Mouse (Mus musculus): ENCODE measurements around the gene Fam222a. TPM values are rescaled to one million over a fixed set of nuclear protein-coding genes. Genes with fewer than 3 reads are reported as not detected.
A peak's percentile ranks its signal among the peaks of the same experiment; 100 is the strongest.

Gene Fam222a
- polyA plus RNA-seq, 1 experiment from 2014 or later, result 0.79 TPM

DNA sequence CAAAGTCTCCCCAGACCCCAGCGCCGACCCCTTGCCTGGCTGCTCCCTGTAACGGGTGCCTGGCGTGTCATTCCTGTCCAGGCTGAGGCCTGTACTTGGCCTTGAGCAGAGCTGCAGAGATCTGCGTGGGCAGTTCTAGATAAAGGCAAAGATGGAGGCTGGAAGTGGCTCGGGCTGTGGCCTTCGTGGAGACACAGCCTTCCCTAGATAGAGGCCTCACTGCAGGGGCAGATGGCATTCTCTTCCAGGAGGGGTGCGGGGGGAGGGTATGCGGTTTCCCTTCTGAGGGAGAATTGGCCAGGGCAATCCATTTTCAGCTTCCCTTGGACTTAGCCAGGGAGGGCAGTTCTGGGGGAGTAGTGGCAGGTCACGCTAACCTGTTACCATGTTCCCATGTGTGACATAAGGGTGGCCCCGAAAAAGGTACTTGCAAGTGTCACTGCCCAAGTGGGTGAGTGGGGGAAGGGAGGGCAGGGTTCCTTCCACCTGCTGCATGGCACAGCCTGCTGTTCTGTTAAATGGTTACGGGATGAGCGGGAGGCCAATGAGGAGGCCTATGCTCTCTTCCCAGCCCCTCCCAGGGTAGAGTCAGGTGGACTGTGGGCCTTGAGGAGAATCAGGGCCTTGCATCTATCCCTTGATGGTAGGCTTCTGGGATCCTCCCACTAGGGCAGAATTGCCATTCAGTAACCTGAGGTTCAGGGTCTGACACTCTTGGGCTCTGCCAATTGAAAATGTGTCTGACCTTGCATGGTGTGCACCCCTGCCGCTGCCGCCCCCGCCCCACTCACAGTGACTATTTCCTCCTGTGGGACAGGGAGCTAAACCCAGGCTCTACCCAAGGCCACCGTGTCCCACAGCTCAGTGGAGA lies 22.5 kb downstream of the Fam222a start:
- Histone ChIP-seq H3K4me3 (ENCODE audit: low read depth, low read length) (no peak overlapping the region), H3K9ac (ENCODE audit: low read length) (no peak overlapping the region), H3K4me2 (replicated peaks; ENCODE audit: low read depth) (no peak overlapping the region), H3K9me3 (ENCODE audit: control insufficient read depth, low read length) (no peaks in the 10 kb centered on the region), H3K27me3 (ENCODE audit: control insufficient read depth, insufficient read depth, low read length) (no peaks in the 10 kb centered on the region), H3K36me3 (ENCODE audit: control insufficient read depth, insufficient read depth, low read length) (no peaks in the 10 kb centered on the region), H3K27ac (replicated peaks) (no peak overlapping the region), H3K4me1 (replicated peaks; ENCODE audit: control insufficient read depth, insufficient read depth) (peaks cover 11% of the 10 kb centered on the region)
- WGBS, result 78% methylated on average over 17 of the region's 17 CpGs
- no peak for TF ChIP-seq EP300 (optimal IDR thresholded peaks at IDR 0.05)
- no peak for TF ChIP-seq CTCF (IDR thresholded peaks at IDR 0.05; ENCODE audit: low read depth)
- ATAC-seq (ENCODE audit: low FRiP score, low TSS enrichment) (no peak), DNase-seq (ENCODE audit: low spot score) (no peak)

DNA sequence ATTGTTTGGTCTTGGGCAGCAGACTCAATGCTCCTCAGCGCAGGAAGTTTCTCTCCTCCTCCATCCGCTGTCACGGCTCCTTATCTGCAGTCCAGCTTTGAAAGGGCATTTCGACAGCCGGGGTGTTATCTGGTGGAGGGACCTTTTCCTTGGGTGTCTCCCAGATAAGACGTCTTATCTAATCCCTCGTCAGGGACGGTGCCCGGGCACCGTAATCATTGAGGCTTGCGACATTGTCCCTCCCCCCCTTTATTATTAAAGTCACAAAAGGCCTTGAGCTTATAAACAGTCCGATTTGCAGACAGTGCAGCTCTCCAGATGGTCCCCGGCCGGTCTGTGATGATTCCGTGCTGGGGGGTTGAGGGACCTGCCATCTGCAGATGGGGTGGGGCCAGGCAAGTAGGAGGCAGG lies 23.3 kb downstream of the Fam222a start:
- H3K4me2 ChIP-seq (replicated peaks; ENCODE audit: low read depth), result no peak overlapping the region
- no peak overlapping the region for H3K9ac ChIP-seq (ENCODE audit: low read length)

DNA sequence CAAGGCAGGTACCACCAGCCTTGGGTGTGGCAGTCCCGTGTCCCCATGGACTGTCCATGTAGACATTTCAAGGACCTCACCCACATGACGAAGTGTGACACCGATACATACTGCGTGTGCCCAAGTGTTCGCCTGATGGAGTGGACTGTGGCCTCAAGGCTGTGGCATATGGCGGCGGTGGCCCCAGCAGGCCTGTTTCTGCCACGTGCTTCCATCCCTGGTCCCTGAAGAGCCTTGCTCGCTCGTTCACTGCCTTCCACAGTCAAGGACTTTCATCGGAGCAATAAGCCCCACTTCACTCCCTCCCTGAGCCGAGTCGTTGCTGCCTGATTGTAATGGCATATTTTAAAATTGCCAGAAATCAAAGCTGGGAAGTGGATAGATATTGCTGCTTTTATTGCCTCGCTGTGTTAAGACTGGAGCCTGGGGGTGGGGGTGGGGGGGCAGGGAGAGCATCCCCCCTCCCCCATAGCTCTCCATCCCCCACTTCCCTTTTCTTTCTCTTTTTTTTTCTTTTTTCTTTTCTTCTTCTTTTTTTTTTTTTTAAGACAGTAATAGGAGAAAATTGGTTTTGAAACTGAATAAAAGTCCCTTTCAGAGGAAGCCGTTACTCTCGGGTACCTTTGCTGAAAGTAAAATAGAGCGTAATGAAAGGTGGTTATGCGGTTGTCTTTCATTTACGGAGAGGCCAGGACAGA lies 24.8 kb downstream of the Fam222a start:
- ATAC-seq (ENCODE audit: low FRiP score, low TSS enrichment) (no peak), DNase-seq (ENCODE audit: low spot score) (no peak)
- H3K9me3 ChIP-seq (ENCODE audit: control insufficient read depth, low read length), result no peaks in the 10 kb centered on the region
- H3K4me1 ChIP-seq (replicated peaks; ENCODE audit: control insufficient read depth, insufficient read depth), result peaks cover 9% of the 10 kb centered on the region; the same call in 1 of the 2 replicates
- H3K4me2 ChIP-seq (replicated peaks; ENCODE audit: low read depth), result no peak overlapping the region
- H3K27me3 ChIP-seq (ENCODE audit: control insufficient read depth, insufficient read depth, low read length), result no peaks in the 10 kb centered on the region
- 77% methylated on average over 19 of the region's 19 CpGs for WGBS
- no peak overlapping the region for H3K9ac ChIP-seq (ENCODE audit: low read length)
- H3K4me3 ChIP-seq (ENCODE audit: low read depth, low read length), result no peak overlapping the region
- no peak overlapping the region for H3K27ac ChIP-seq (replicated peaks)
- no peaks in the 10 kb centered on the region for H3K36me3 ChIP-seq (ENCODE audit: control insufficient read depth, insufficient read depth, low read length)
- TF ChIP-seq CTCF (IDR thresholded peaks at IDR 0.05; ENCODE audit: low read depth) (no peak), EP300 (optimal IDR thresholded peaks at IDR 0.05) (no peak)

More for the DNA sequence above, 23.3 kb downstream of the Fam222a start:
- ATAC-seq (ENCODE audit: low FRiP score, low TSS enrichment), result no peak
- Histone ChIP-seq H3K36me3 (ENCODE audit: control insufficient read depth, insufficient read depth, low read length) (no peaks in the 10 kb centered on the region), H3K4me3 (ENCODE audit: low read depth, low read length) (no peak overlapping the region), H3K27me3 (ENCODE audit: control insufficient read depth, insufficient read depth, low read length) (no peaks in the 10 kb centered on the region), H3K9me3 (ENCODE audit: control insufficient read depth, low read length) (no peaks in the 10 kb centered on the region), H3K4me1 (replicated peaks; ENCODE audit: control insufficient read depth, insufficient read depth) (peaks cover 6% of the 10 kb centered on the region; the same call in 1 of the 2 replicates), H3K27ac (replicated peaks) (no peak overlapping the region)
- TF ChIP-seq EP300 (optimal IDR thresholded peaks at IDR 0.05), result no peak
- TF ChIP-seq CTCF (IDR thresholded peaks at IDR 0.05; ENCODE audit: low read depth), result no peak
- WGBS, result 30% methylated on average over 15 of the region's 15 CpGs
- DNase-seq (ENCODE audit: low spot score), result no peak

DNA sequence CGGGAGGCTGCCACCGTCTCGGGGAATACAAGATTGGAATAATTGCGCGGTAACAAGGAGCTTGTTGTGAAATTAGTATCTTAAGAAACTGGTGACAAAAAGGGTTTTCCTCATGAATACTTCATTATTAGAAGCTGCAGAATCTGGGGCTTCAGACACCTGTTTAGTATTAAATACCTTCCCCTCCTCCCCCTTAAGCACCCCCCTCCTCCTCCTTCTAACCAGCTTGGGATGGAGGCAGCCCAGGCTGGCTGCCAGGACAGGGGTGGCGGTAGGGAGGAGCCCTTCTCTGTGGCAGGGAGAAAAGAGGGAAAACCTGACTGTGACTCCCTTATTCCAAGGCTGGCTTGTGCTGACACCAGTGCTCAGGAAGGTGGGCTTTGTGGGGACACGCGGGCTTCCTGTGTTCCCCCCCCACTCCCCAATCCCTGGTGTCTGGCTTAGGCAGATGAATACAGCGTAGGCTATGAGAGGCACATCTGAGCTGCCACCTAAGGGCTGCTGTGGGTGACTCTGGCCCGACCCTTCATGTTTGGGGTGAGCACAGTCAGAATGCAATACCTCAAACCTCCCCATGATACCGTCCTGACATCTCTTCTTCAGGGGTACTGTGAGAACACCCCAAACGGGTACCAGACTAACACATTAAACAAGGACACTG lies 25.5 kb downstream of the Fam222a start:
- no peaks in the 10 kb centered on the region for H3K36me3 ChIP-seq (ENCODE audit: control insufficient read depth, insufficient read depth, low read length)
- H3K4me3 ChIP-seq (ENCODE audit: low read depth, low read length), result no peak overlapping the region
- H3K27ac ChIP-seq (replicated peaks), result no peak overlapping the region
- no peak for TF ChIP-seq EP300 (optimal IDR thresholded peaks at IDR 0.05)
- no peak for TF ChIP-seq CTCF (IDR thresholded peaks at IDR 0.05; ENCODE audit: low read depth)
- no peak for ATAC-seq (ENCODE audit: low FRiP score, low TSS enrichment)
- H3K27me3 ChIP-seq (ENCODE audit: control insufficient read depth, insufficient read depth, low read length), result no peaks in the 10 kb centered on the region
- no peaks in the 10 kb centered on the region for H3K9me3 ChIP-seq (ENCODE audit: control insufficient read depth, low read length)
- 69% methylated on average over 11 of the region's 12 CpGs for WGBS
- no peak overlapping the region for H3K9ac ChIP-seq (ENCODE audit: low read length)
- H3K4me2 ChIP-seq (replicated peaks; ENCODE audit: low read depth), result no peak overlapping the region
- DNase-seq (ENCODE audit: low spot score), result no peak
- peaks cover 9% of the 10 kb centered on the region; the same call in 1 of the 2 replicates for H3K4me1 ChIP-seq (replicated peaks; ENCODE audit: control insufficient read depth, insufficient read depth)

DNA sequence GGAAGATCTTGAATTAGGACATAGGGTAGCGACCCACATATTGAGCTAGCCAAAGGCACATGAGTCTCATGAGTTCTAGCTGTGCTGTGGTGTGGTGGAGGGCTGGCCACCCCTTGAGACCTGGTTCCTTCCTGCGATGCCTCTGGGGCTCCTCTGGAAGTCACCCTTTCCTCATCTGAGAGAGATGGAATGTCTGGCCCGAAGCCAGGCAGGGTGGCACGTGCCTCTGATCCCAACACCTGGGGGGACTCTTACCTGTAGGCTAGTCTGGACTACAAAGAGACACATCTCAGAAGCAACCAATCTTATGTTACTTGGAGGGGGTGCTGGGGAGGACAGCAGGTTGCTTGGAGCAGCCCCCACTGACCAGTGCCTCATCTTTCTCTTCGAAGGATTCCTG lies 26.1 kb downstream of the Fam222a start:
- Histone ChIP-seq H3K9me3 (ENCODE audit: control insufficient read depth, low read length) (no peaks in the 10 kb centered on the region), H3K4me2 (replicated peaks; ENCODE audit: low read depth) (no peak overlapping the region), H3K4me1 (replicated peaks; ENCODE audit: control insufficient read depth, insufficient read depth) (peaks cover 9% of the 10 kb centered on the region; the same call in 1 of the 2 replicates), H3K4me3 (ENCODE audit: low read depth, low read length) (no peak overlapping the region), H3K36me3 (ENCODE audit: control insufficient read depth, insufficient read depth, low read length) (no peaks in the 10 kb centered on the region), H3K27ac (replicated peaks) (peak overlapping the region; percentile 81), H3K27me3 (ENCODE audit: control insufficient read depth, insufficient read depth, low read length) (no peaks in the 10 kb centered on the region), H3K9ac (ENCODE audit: low read length) (no peak overlapping the region)
- ATAC-seq (ENCODE audit: low FRiP score, low TSS enrichment), result 0 out of 2 replicates have a peak, but pooled peaks have one; percentile 1
- TF ChIP-seq CTCF (IDR thresholded peaks at IDR 0.05; ENCODE audit: low read depth) (no peak), EP300 (optimal IDR thresholded peaks at IDR 0.05) (no peak)
- 66% methylated on average over 5 of the region's 5 CpGs for WGBS
- DNase-seq (ENCODE audit: low spot score), result no peak
